Mouse (Mus musculus) embryonic facial prominence, embryonic 14.5 days (tissue): Measurements from ENCODE around the gene Gm8104. TPM values are rescaled to one million over a fixed set of nuclear protein-coding genes. Genes with fewer than 3 reads are reported as not detected.

Source experiments
- polyA plus RNA-seq: library from polyadenylated mRNA; unstranded; fragments of >200 nt; fragmentation: Nextera tagmentation; extraction: Ambion mirVana; gene quantifications from 2 replicates; pipeline ENCODE4 v1.2.1, GENCODE M21; 2014

The Gm8104 gene
- polyA plus RNA-seq, 1 experiment from 2014 or later, result not detected

Other genes with a start within 250 kb of the Gm8104 start
- gene Gm21977, start 247.1 kb upstream of the Gm8104 start, polyA plus RNA-seq, result not detected in 2 replicates
- not detected in 2 replicates for gene Gm8082, start 107.0 kb upstream of the Gm8104 start, polyA plus RNA-seq
- gene Gm10376, start 85.0 kb upstream of the Gm8104 start, polyA plus RNA-seq, result not detected in 2 replicates
- gene Gm8094, start 24.0 kb upstream of the Gm8104 start, polyA plus RNA-seq, result not detected in 2 replicates
- gene Gm7233, start 79.3 kb downstream of the Gm8104 start, polyA plus RNA-seq, result not detected in 2 replicates
- not detected in 2 replicates for gene Gm8122, start 134.7 kb downstream of the Gm8104 start, polyA plus RNA-seq
- not detected in 2 replicates for gene Gm8126, start 158.0 kb downstream of the Gm8104 start, polyA plus RNA-seq
- gene Gm9732, start 174.4 kb downstream of the Gm8104 start, polyA plus RNA-seq, result not detected in 2 replicates
- not detected in 2 replicates for gene Gm8127, start 193.2 kb downstream of the Gm8104 start, polyA plus RNA-seq
- gene 1700001F09Rik, start 247.2 kb downstream of the Gm8104 start, polyA plus RNA-seq, result not detected in 2 replicates